Mouse (Mus musculus) hindbrain, embryonic 10.5 days (tissue): ENCODE results near the gene Hoxd11. TPM values are rescaled to one million over a fixed set of nuclear protein-coding genes. Genes with fewer than 3 reads are reported as not detected.
A peak's percentile ranks its signal among the peaks of the same experiment; 100 is the strongest.

Experiments used
- microRNA counts: library from miRNA; unstranded; fragments of <30 nt; microRNA quantifications from one replicate; lab custom pipeline; 2017
- polyA plus RNA-seq: library from polyadenylated mRNA; unstranded; fragments of >200 nt; fragmentation: Nextera tagmentation; extraction: Ambion mirVana; gene quantifications from 2 replicates; pipeline ENCODE4 v1.2.1, GENCODE M21; 2016

Hoxd11 gene
- polyA plus RNA-seq, 1 experiment from 2014 or later: not detected

MicroRNAs within 50 kb of the gene (microRNA counts, 519-probe panel; counts per million panel counts)
- 2,824 counts per million, percentile 81 among the panel's probes with 10 or more counts for microRNA mmu-miR-10b (lab: Ali Mortazavi, UCI)

Other genes starting within 250 kb of the Hoxd11 start
- 38.9 and 41.1 TPM in 2 replicates for gene Lnpk, start 100.1 kb upstream of the Hoxd11 start, polyA plus RNA-seq
- gene Evx2, start 20.0 kb upstream of the Hoxd11 start, polyA plus RNA-seq: 0.19 and 0.47 TPM in 2 replicates
- not detected in 2 replicates for gene Hoxd13, start 11.2 kb upstream of the Hoxd11 start, polyA plus RNA-seq
- gene Hoxd12, start 4.5 kb upstream of the Hoxd11 start, polyA plus RNA-seq: not detected in 2 replicates
- not detected in 2 replicates for gene Hoxd10, start 12.4 kb downstream of the Hoxd11 start, polyA plus RNA-seq
- gene Hoxd9, start 18.2 kb downstream of the Hoxd11 start, polyA plus RNA-seq: not detected in 2 replicates
- not detected in 2 replicates for gene Hoxd8, start 25.1 kb downstream of the Hoxd11 start, polyA plus RNA-seq
- gene Hoxd3, start 32.4 kb downstream of the Hoxd11 start, polyA plus RNA-seq: 15.5 and 55.9 TPM in 2 replicates
- 0.14 and 2.6 TPM in 2 replicates for gene Hoxd4, start 32.4 kb downstream of the Hoxd11 start, polyA plus RNA-seq
- not detected in 2 replicates for gene Gm28230, start 47.2 kb downstream of the Hoxd11 start, polyA plus RNA-seq
- 0.14 and 0.60 TPM in 2 replicates for gene Hoxd1, start 83.4 kb downstream of the Hoxd11 start, polyA plus RNA-seq
- gene Mtx2, start 146.2 kb downstream of the Hoxd11 start, polyA plus RNA-seq: 106 and 111 TPM in 2 replicates